Mouse (Mus musculus) MEL (cell line): ENCODE results near the gene Calb2. TPM values are rescaled to one million over a fixed set of nuclear protein-coding genes. Genes with fewer than 3 reads are reported as not detected.

Experiments used
- DNase-seq: peaks from one replicate; pipeline ENCODE4 v3.0.0; 2011; ENCODE audit warnings: low read depth, low spot score
- H3K27ac ChIP-seq: 2 replicates; pipeline ENCODE4 v1.5.1; 2012; ENCODE audit warnings: low read depth, mild to moderate bottlenecking, control low read depth, low read length, moderate library complexity; ENCODE audit not compliant: control insufficient read depth
- H3K27me3 ChIP-seq, 2 experiments: fragments of 150-350 bp in 1 of 2; sonication (generic) in 1 of 2; 2 replicates each; pipeline ENCODE4 v1.6.1; 2012; ENCODE audit warnings: low read length in 2 of 2, mild to moderate bottlenecking in 2 of 2, improper control_type of control experiment in 1 of 2, moderate library complexity in 1 of 2; ENCODE audit not compliant: insufficient read depth in 2 of 2, control insufficient read depth in 1 of 2
- H3K36me3 ChIP-seq, 2 experiments: 2 replicates each; pipeline ENCODE4 v1.6.1; 2012 to 2014; ENCODE audit warnings: low read length in 2 of 2, improper control_type of control experiment in 1 of 2, inconsistent platforms in 1 of 2, mild to moderate bottlenecking in 1 of 2; ENCODE audit not compliant: insufficient read depth in 2 of 2, control insufficient read depth in 1 of 2
- H3K4me1 ChIP-seq, 2 experiments: fragments of 150-350 bp in 1 of 2; sonication (generic) in 1 of 2; 2 replicates each; pipeline ENCODE4 v1.6.1; 2012; ENCODE audit warnings: low read length in 2 of 2, improper control_type of control experiment in 1 of 2, mild to moderate bottlenecking in 1 of 2; ENCODE audit not compliant: insufficient read depth in 2 of 2, control insufficient read depth in 1 of 2
- H3K4me3 ChIP-seq, 2 experiments: fragments of 150-350 bp in 1 of 2; sonication (generic) in 1 of 2; 2 replicates each; pipeline ENCODE4 v1.5.1; 2012; ENCODE audit warnings: low read depth in 2 of 2, low read length in 2 of 2, mild to moderate bottlenecking in 2 of 2, moderate library complexity in 2 of 2, control low read depth in 1 of 2, improper control_type of control experiment in 1 of 2; ENCODE audit not compliant: control insufficient read depth in 1 of 2, insufficient read depth in 1 of 2
- H3K79me2 ChIP-seq: 2 replicates; pipeline ENCODE4 v1.6.1; 2012; ENCODE audit warnings: mild to moderate bottlenecking, low read length, moderate library complexity; ENCODE audit not compliant: control insufficient read depth, poor library complexity, insufficient read depth
- H3K9ac ChIP-seq: 2 replicates; pipeline ENCODE4 v1.6.1; 2012; ENCODE audit warnings: low read depth, mild to moderate bottlenecking, control low read depth, low read length, moderate library complexity; ENCODE audit not compliant: control insufficient read depth, poor library complexity, severe bottlenecking
- H3K9me3 ChIP-seq: fragments of 150-350 bp; sonication (generic); replicated peaks from 2 replicates; pipeline ENCODE4 v1.6.1; 2012; ENCODE audit warnings: mild to moderate bottlenecking, low read length, improper control_type of control experiment, moderate library complexity; ENCODE audit not compliant: insufficient read depth
- BHLHE40 ChIP-seq: IDR thresholded peaks from 2 replicates; pipeline ENCODE4 v1.6.1; 2012; ENCODE audit warnings: low read depth, mild to moderate bottlenecking, inconsistent platforms, low read length, improper control_type of control experiment, borderline replicate concordance
- E2F4 ChIP-seq: IDR thresholded peaks from 2 replicates; pipeline ENCODE4 v1.6.1; 2011; ENCODE audit warnings: low read depth, low read length, improper control_type of control experiment, borderline replicate concordance
- MAFK ChIP-seq: IDR thresholded peaks from 2 replicates; pipeline ENCODE4 v1.6.1; 2011; ENCODE audit warnings: low read depth, mild to moderate bottlenecking, low read length, improper control_type of control experiment, borderline replicate concordance
- POLR2AphosphoS5 ChIP-seq: IDR thresholded peaks from 2 replicates; pipeline ENCODE4 v1.6.1; 2012; ENCODE audit warnings: low read depth, borderline replicate concordance, mild to moderate bottlenecking, inconsistent platforms, low read length, moderate library complexity, mixed read lengths
- RCOR1 ChIP-seq: IDR thresholded peaks from 2 replicates; pipeline ENCODE4 v1.6.1; 2012; ENCODE audit warnings: low read depth, mild to moderate bottlenecking, inconsistent platforms, low read length, improper control_type of control experiment
- SIN3A ChIP-seq: IDR thresholded peaks from 2 replicates; pipeline ENCODE4 v1.6.1; 2012; ENCODE audit warnings: low read length, improper control_type of control experiment, inconsistent platforms
- TCF12 ChIP-seq: IDR thresholded peaks from 2 replicates; pipeline ENCODE4 v1.6.1; 2014; ENCODE audit warnings: low read depth, mild to moderate bottlenecking, inconsistent platforms, low read length, improper control_type of control experiment, moderate library complexity
- UBTF ChIP-seq: IDR thresholded peaks from 2 replicates; pipeline ENCODE4 v1.6.1; 2012; ENCODE audit warnings: low read depth, mild to moderate bottlenecking, inconsistent platforms, low read length, improper control_type of control experiment, moderate library complexity, borderline replicate concordance; ENCODE audit not compliant: insufficient read depth
- USF1 ChIP-seq: IDR thresholded peaks from 2 replicates; pipeline ENCODE4 v1.6.1; 2014; ENCODE audit warnings: low read depth, mild to moderate bottlenecking, inconsistent platforms, low read length, improper control_type of control experiment, moderate library complexity
- USF2 ChIP-seq, 2 experiments: IDR thresholded peaks; 2 replicates each; pipeline ENCODE4 v1.6.1; 2011 to 2012; ENCODE audit warnings: improper control_type of control experiment in 2 of 2, low read length in 2 of 2, borderline replicate concordance in 1 of 2, inconsistent platforms in 1 of 2, low read depth in 1 of 2, mild to moderate bottlenecking in 1 of 2; ENCODE audit not compliant: insufficient read depth in 1 of 2
- polyA plus RNA-seq, 2 experiments: library from polyadenylated mRNA; stranded (reverse) in 1 of 2; unstranded in 1 of 2; fragments of >175 nt in 1 of 2; fragments of >200 nt in 1 of 2; gene quantifications; 2 replicates each; pipeline versions ENCODE4 v1.2.1 to v1.2.4; 2012; ENCODE audit warnings: low replicate concordance in 2 of 2, low read depth in 1 of 2; ENCODE audit not compliant: insufficient read length in 2 of 2, insufficient read depth in 1 of 2, missing spikeins in 1 of 2
- total RNA-seq: library from RNA; depleted of rRNA; stranded (reverse); fragments of 300-350 nt; gene quantifications from 2 replicates; pipeline ENCODE4 v1.2.3, GENCODE M21; 2012; rRNA removed

The Calb2 gene
- total and polyA plus RNA-seq, 3 experiments = 0.12 to 0.82 TPM; not detected in 1

- H3K9me3 ChIP-seq = no peaks in the 10 kb centered on the region
- no peaks in the 10 kb centered on the region for H3K27me3 ChIP-seq
- H3K4me3 ChIP-seq = no peak within 1 kb of the TSS
- no peaks in the 10 kb centered on the region for H3K79me2 ChIP-seq
- TF ChIP-seq MAFK (no peak), E2F4 (no peak), USF1 (no peak), SIN3A (no peak), UBTF (no peak), POLR2AphosphoS5 (no peak), TCF12 (no peak), USF2 (IDR thresholded peaks at IDR 0.05; ENCODE audit: borderline replicate concordance in 1 of 2, insufficient read depth in 1 of 2, low read depth in 1 of 2, low read length in 2 of 2) (no peak)
- TF ChIP-seq, all 39 proteins: peak for 0
- Histone ChIP-seq H3K27ac (no peak within 1 kb of the TSS), H3K36me3 (no peaks in the 10 kb centered on the region), H3K4me1 (no peaks in the 10 kb centered on the region), H3K9ac (no peak within 1 kb of the TSS)
- no peak for DNase-seq
These were observed 67.1 kb downstream of the Calb2 start, which contains the start of gene Gm21964 for GRCm38 (mm10) chr8:110100907-110101306. TSS of gene Gm21964 (plus strand) at chr8:110101207.

- Histone ChIP-seq H3K36me3 (no peaks in the 10 kb centered on the region), H3K9me3 (no peaks in the 10 kb centered on the region), H3K27me3 (no peaks in the 10 kb centered on the region), H3K79me2 (no peaks in the 10 kb centered on the region), H3K9ac (no peak overlapping the region), H3K27ac (no peak overlapping the region), H3K4me1 (no peaks in the 10 kb centered on the region), H3K4me3 (no peak overlapping the region)
- no peak for DNase-seq
- no peak for TF ChIP-seq BHLHE40
- TF ChIP-seq RCOR1 = no peak
These were observed 76.1 kb downstream of the Calb2 start for GRCm38 (mm10) chr8:110091869-110092268.

Other genes with a start within 250 kb of the Calb2 start
- not detected in 2 replicates for gene Marveld3, start 206.0 kb downstream of the Calb2 start, total RNA-seq
- gene Marveld3, start 206.0 kb downstream of the Calb2 start, polyA plus RNA-seq = not detected
- gene Tat, start 177.8 kb downstream of the Calb2 start, total RNA-seq = not detected in 2 replicates
- gene Tat, start 177.8 kb downstream of the Calb2 start, polyA plus RNA-seq = not detected
- not detected in 2 replicates for gene Chst4, start 128.5 kb downstream of the Calb2 start, total RNA-seq
- not detected for gene Chst4, start 128.5 kb downstream of the Calb2 start, polyA plus RNA-seq
- not detected in 2 replicates for gene Zfp612, start 88.5 kb downstream of the Calb2 start, total RNA-seq
- not detected for gene Zfp612, start 88.5 kb downstream of the Calb2 start, polyA plus RNA-seq
- gene Gm21964, start 67.0 kb downstream of the Calb2 start, total RNA-seq = not detected in 2 replicates
- gene Gm21964, start 67.0 kb downstream of the Calb2 start, polyA plus RNA-seq = not detected
- gene Gm17720, start 65.5 kb downstream of the Calb2 start, total RNA-seq = not detected in 2 replicates
- gene Gm17720, start 65.5 kb downstream of the Calb2 start, polyA plus RNA-seq = not detected
- gene Cmtr2, start 47.5 kb upstream of the Calb2 start, total RNA-seq = 17.2 and 23.5 TPM in 2 replicates
- 10 to 100 TPM in 1 of 2 experiments, not detected in 1; 11.6 TPM for gene Cmtr2, start 47.5 kb upstream of the Calb2 start, polyA plus RNA-seq
- gene Hydin, start 98.8 kb upstream of the Calb2 start, total RNA-seq = not detected in 2 replicates
- gene Hydin, start 98.8 kb upstream of the Calb2 start, polyA plus RNA-seq = not detected